Mouse (Mus musculus) kidney, postnatal 4 days (tissue): Measurements from ENCODE around the gene Rdh19.
"Not testable (repeated sequence)": the region's sequence is repeated elsewhere in the genome, so short reads cannot be mapped to it uniquely, and the experiment has no call there.

Experiments
- DNase-seq, 2 experiments: peaks; one replicate each; pipeline ENCODE4 v3.0.0; 2021; ENCODE audit warnings: mixed read lengths in 2 of 2

The Rdh19 gene

GRCm38 (mm10) chr10:127849628-127850027 is at the start of gene Rdh19:
Gene Rdh19 (plus strand): TSS chr10:127849928.
- DNase-seq, result no peak

- peak; percentile 7 for DNase-seq
These were observed 48.8 kb upstream of the Rdh19 start, which contains the start of gene Rdh16 for GRCm38 (mm10) chr10:127800891-127801290. Gene Rdh16 (plus strand): TSS chr10:127801152.

GRCm38 (mm10) chr10:127801612-127802011 is 48.1 kb upstream of the Rdh19 start:
- no peak for DNase-seq

GRCm38 (mm10) chr10:127802236-127802635 is 47.5 kb upstream of the Rdh19 start:
- DNase-seq, result no peak

- peak in 1 of 2 experiments; percentile 7 for DNase-seq
These were observed 45.3 kb upstream of the Rdh19 start for GRCm38 (mm10) chr10:127804416-127804815.

GRCm38 (mm10) chr10:127815888-127816287 is 33.8 kb upstream of the Rdh19 start:
- DNase-seq, result no peak

- peak in 1 of 2 experiments; percentile 18 for DNase-seq
These were observed 32.3 kb upstream of the Rdh19 start for GRCm38 (mm10) chr10:127817268-127817910.

- DNase-seq, result not testable (repeated sequence)
These were observed 27.9 kb upstream of the Rdh19 start for GRCm38 (mm10) chr10:127821806-127822205.

- DNase-seq, result peak; percentile 48 to 64
These were observed 24.3 kb upstream of the Rdh19 start for GRCm38 (mm10) chr10:127825386-127825785.

GRCm38 (mm10) chr10:127829121-127829520 is 20.6 kb upstream of the Rdh19 start:
- DNase-seq, result no peak

- DNase-seq, result not testable (repeated sequence)
These were observed 15.5 kb upstream of the Rdh19 start for GRCm38 (mm10) chr10:127834186-127834585.

GRCm38 (mm10) chr10:127835292-127835691 is 14.4 kb upstream of the Rdh19 start:
- peak; percentile 23 to 33 for DNase-seq

- not testable (repeated sequence) for DNase-seq
These were observed 11.9 kb upstream of the Rdh19 start for GRCm38 (mm10) chr10:127837793-127838192.

GRCm38 (mm10) chr10:127838539-127838938 is 11.2 kb upstream of the Rdh19 start:
- DNase-seq, result no peak

- DNase-seq, result no peak
These were observed 9.0 kb upstream of the Rdh19 start for GRCm38 (mm10) chr10:127840776-127841175.

GRCm38 (mm10) chr10:127845945-127846344 is 3.8 kb upstream of the Rdh19 start:
- not testable (repeated sequence) for DNase-seq

- peak; percentile 61 to 74 for DNase-seq
These were observed 1.6 kb upstream of the Rdh19 start for GRCm38 (mm10) chr10:127848089-127848488.

GRCm38 (mm10) chr10:127856376-127856775 is 6.6 kb downstream of the Rdh19 start:
- DNase-seq, result no peak

GRCm38 (mm10) chr10:127864931-127865330 is 15.2 kb downstream of the Rdh19 start:
- peak; percentile 23 to 50 for DNase-seq

GRCm38 (mm10) chr10:127866232-127866631 is 16.5 kb downstream of the Rdh19 start, which contains the start of gene Rdh16f2:
Gene Rdh16f2 (plus strand): TSS chr10:127866474.
- DNase-seq, result no peak

GRCm38 (mm10) chr10:127872484-127872883 is 22.8 kb downstream of the Rdh19 start:
- DNase-seq, result peak in 1 of 2 experiments; percentile 28

- DNase-seq, result peak; percentile 81 to 88
These were observed 28.0 kb downstream of the Rdh19 start for GRCm38 (mm10) chr10:127877681-127878080.

GRCm38 (mm10) chr10:127878262-127879057 is 28.7 kb downstream of the Rdh19 start:
- DNase-seq, result no peak
